Mouse (Mus musculus): ENCODE measurements at regions not wholly inside any gene's neighbourhood (a gene's known extent, or its start where the extent isn't known, plus 50 kb on each side); places are given as distances from the start of the nearest gene placed in this dataset.
"Not testable (repeated sequence)": the region's sequence is repeated elsewhere in the genome, so short reads cannot be mapped to it uniquely, and the experiment has no call there.

- no peak for DNase-seq
These were observed 920.5 kb upstream of the Dsel start for GRCm38 (mm10) chr1:112785135-112785681.

GRCm38 (mm10) chr1:112779801-112780200 is 915.1 kb upstream of the Dsel start:
- DNase-seq, result no peak

GRCm38 (mm10) chr1:112778551-112778950 is 913.8 kb upstream of the Dsel start:
- no peak for DNase-seq

- DNase-seq, result not testable (repeated sequence)
These were observed 885.9 kb upstream of the Dsel start for GRCm38 (mm10) chr1:112750643-112751042.

- no peak for DNase-seq
These were observed 883.8 kb upstream of the Dsel start for GRCm38 (mm10) chr1:112748497-112748896.

- no peak for DNase-seq
These were observed 839.2 kb upstream of the Dsel start for GRCm38 (mm10) chr1:112703939-112704338.

GRCm38 (mm10) chr1:112658960-112659359 is 794.2 kb upstream of the Dsel start:
- DNase-seq, result no peak

GRCm38 (mm10) chr1:112638342-112638741 is 773.6 kb upstream of the Dsel start:
- DNase-seq, result peak in 1 of 2 experiments; percentile 14
